Mouse (Mus musculus): ENCODE results near the gene Irgc1.
"Not testable (repeated sequence)": the region's sequence is repeated elsewhere in the genome, so short reads cannot be mapped to it uniquely, and the experiment has no call there.

Gene Irgc1

GRCm38 (mm10) chr7:24435305-24435704 lies 16.8 kb downstream of the Irgc1 start:
- no peak for DNase-seq (ENCODE audit: low spot score)

DNA sequence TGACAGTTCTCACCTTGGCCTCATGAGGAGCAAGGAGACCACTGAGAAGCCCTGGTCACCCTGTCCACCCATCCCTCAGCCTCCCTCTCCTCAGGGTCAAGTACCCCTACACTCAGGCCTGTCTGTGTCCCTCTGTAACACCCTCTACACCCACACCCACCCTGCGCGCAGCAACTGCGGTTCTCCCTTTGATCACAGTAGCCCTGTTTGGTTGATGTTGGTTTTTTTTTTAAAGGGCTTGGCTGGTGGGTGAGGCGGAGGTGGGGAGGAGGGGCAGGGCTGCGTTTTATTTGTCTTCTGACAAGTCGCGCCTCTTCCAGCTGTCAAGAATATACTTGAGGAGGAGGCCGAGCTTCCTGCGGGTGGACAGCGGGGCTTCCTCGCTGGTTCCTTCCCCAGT lies 20.4 kb downstream of the Irgc1 start:
- DNase-seq (ENCODE audit: low spot score): no peak

- DNase-seq (ENCODE audit: low spot score): no peak
Observed at GRCm38 (mm10) chr7:24430551-24431345, 21.3 kb downstream of the Irgc1 start.

DNA sequence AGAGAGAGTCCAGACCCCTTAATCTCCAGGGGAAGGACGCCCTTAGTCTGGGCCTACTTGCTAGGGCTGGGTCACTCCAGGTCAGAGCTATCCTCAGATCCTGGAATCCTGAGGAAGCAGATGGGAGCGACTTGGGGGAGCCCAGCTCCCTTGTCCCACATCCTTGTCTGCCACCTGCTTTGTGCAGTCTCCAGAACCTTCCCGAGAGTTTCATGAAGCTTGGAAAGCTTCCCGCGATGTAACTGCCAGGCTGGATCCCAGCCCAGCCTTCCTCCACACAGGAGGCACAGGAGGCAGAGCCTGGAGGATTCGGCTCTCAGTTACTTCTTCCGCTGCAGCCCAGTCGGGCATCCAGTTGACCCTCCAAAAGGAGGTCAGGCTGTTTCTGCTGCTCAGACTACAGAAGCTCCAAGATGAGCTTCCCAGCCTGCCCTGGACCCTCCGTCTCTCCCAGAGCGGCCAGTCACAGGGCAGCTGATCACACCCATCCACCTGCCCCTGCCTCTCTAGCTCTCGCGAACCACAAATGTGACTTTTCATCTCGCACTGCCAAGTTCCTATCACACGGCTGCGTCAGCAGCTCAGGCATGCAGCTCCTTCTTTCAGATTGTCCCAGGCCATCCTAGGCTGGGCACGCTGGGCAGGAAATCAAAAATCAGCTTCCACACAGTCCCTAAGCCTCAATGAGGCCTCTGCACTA lies 22.5 kb downstream of the Irgc1 start:
- DNase-seq (ENCODE audit: low spot score): no peak

DNA sequence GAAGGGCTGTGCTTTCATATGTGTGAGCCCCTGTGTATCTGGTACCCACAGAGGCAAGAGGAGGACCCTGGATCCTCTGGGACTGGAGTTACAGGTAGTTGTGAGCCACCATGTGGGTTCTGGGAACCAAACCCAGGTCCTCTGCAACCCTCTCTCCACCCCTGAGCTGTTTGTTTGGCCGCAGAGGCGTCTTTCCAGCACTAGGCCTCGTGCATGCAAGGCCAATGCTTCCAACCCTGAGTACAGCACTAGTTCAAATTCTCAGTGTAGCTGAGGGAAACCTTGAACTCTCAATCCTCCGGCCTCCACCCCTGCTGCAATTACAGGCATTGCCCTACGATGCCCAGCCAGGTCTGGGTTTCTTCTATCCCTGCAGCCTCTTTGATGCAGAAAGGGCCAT lies 23.4 kb downstream of the Irgc1 start:
- no peak for DNase-seq (ENCODE audit: low spot score)

DNA sequence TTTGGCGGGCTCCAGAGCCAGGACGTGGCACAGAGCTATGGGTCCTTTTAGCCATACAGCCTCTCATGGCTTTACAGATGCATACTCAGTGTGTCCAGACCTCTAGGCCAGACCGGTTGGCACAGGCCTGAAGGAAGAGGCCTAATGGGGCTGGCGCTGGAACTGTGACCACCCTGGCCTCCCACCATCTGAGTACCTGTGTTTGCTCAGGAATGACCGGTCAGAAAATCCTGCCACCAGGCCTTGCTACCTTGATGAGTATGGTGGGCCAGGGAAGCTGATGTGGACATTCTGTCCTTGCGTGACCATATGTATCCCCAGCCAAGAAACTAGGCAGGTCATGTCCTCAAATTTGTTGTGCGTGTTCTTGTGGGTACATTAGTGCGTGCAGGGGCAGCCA lies 24.9 kb downstream of the Irgc1 start:
- DNase-seq (ENCODE audit: low spot score): no peak

DNA sequence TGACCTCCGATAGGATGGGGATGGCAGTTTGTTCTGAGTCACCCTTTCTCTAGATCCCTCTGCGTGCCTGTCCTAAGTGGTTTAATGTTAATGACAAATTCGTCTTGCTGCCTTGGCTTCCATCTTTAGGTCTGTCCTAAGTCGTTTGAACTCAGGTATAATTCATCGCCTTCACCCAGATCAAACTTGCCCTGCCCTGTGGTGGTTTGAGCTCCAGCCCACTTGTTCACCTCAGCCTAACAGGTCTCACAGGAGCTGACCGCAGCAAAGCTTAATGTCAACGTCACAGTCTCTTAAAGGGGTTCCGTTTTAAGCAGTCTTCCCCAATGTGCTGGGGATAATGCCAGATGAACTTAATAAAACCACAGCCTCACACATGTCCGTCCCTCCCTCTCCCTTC lies 26.2 kb downstream of the Irgc1 start:
- no peak for DNase-seq (ENCODE audit: low spot score)

- DNase-seq (ENCODE audit: low spot score): no peak
Observed at GRCm38 (mm10) chr7:24423956-24424732, 28.0 kb downstream of the Irgc1 start.

- DNase-seq (ENCODE audit: low spot score): no peak
Observed at GRCm38 (mm10) chr7:24423107-24423763, 28.9 kb downstream of the Irgc1 start.

DNA sequence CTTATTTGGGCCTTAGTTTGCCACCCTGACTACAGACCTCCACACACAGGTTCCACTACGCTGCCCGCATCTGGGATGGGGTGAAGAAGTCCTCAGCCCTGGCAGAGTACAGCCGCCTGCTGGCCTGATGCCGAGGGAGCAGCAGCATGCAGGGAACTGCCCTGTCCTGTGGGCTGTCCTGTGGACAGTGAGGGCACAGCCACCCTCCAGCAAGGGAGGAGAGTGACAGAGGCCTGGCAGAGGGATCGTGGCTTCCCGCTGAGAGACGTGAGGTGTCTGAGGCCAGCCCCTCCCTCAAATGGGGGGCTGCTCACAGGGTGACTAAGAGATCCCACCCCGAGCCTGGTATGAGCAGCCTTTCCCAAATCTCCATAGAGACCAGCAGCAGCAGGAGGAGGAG lies 29.8 kb downstream of the Irgc1 start:
- no peak for DNase-seq (ENCODE audit: low spot score)

DNA sequence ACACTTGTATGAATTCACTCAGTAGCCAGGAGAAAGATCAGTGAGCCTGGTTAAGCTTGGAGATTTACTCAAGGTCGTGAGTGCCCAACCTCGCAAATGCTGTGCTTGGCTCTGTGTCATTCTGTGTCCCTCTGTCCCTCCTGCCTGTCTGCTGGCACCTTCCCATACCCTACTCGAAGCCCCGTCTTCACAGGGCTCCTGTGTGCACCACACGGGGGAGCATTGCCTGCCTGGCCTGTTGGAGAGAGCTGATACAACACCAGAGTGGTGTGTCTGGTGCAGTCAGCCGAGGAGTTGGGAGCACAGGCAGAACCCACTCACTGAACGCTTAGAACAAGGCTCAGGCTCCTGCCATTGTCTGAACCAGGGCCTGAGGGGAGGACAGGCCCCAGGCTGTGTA lies 30.4 kb downstream of the Irgc1 start:
- no peak for DNase-seq (ENCODE audit: low spot score)

DNA sequence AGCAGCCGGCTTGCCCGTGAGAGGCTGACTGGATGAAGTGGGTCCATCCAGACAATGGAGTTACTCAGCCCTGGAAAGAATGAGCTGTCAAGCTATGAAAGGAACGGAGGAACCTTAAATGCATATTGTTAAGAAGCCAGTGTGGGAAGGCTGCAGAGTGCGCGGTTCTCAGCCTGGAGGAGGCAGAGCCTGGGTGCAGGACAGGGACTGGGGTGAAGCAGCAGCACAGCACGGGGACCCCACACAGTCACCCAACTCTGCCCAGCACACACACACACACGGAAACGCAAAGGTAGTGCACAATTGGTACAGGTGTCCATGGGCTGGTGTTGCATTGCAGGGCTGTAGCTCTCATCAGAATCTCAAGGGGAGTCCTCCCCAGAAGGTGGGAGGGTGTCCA lies 32.5 kb downstream of the Irgc1 start:
- DNase-seq (ENCODE audit: low spot score): no peak

DNA sequence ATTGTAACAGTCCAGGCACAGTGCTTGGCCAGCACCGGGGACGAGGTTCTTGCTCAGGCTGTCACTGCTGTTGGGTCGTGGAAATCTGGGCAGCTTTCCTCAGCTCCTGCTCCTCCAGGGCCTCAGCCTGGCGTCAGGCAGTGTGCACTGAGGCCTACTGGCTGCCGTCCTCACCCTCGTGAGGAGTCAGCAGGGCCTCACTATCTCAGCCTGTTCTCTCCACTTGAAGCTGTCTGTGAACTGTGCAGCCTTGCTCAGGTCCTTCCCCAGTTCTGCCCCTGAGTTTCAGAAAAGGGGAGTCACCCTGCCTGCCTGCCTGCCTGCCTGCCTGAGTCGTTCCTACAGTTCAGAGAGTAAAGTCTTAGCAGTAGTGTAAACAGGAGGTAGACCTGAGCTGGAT lies 36.8 kb downstream of the Irgc1 start:
- DNase-seq (ENCODE audit: low spot score): no peak

DNA sequence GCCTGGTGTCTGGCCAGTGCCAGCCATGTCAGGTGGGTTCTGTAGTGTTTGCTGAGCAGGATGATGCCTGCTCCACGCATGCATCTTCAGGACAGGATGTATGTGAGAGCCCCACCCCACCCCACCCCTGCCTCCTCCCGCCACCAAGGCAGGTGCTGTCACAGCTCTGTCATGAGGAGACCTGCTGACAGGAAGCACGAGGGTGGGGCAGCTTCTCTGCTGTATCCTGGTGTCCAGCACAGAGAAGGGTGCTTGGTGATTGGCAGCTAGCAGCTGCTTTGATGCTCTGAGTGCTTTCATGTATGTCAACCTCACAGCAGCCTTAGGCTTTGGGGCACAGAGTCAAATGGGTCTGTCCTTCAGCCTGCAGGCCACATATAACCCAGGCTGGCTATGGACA lies 38.5 kb downstream of the Irgc1 start:
- no peak for DNase-seq (ENCODE audit: low spot score)

DNA sequence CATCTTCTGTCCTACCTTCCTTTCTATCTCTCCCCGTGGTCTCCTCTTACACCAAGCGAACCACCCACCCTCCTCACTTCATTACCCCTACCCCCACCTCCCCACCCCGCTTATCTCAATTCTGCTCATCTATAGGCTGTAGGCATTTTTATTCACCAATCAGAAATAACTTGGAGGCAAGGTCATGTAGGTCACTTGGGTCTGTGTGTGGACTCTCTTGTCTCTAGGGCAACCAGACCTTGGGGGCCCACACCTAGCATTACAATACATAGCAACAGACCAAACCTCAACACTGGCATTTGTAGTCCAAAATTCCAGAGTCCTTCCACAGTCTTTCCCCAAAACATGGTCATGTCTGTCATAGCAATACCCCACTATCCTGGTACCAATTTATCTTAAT lies 41.3 kb downstream of the Irgc1 start:
- no peak for DNase-seq (ENCODE audit: low spot score)

GRCm38 (mm10) chr7:24410123-24410522 lies 42.0 kb downstream of the Irgc1 start:
- no peak for DNase-seq (ENCODE audit: low spot score)

DNA sequence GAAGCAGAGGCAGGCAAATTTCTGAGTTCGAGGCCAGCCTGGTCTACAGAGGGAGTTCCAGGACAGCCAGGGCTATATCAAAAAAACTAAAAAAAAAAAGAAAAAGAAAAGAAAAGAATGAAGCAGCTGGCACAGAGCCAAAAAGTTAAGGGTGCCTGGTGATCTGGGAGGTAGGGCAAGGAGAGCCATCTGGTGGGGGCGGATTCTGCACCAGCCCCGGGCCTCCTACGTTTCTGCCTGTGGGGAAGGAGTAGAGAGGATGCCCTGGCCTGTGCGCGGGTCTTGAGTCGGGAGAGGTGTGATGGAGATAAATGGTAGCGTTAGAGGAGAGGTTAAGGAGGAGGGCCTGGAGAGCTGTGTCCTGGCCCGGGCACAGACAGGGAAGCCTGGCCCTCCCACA lies 43.9 kb downstream of the Irgc1 start:
- no peak for DNase-seq (ENCODE audit: low spot score)

DNA sequence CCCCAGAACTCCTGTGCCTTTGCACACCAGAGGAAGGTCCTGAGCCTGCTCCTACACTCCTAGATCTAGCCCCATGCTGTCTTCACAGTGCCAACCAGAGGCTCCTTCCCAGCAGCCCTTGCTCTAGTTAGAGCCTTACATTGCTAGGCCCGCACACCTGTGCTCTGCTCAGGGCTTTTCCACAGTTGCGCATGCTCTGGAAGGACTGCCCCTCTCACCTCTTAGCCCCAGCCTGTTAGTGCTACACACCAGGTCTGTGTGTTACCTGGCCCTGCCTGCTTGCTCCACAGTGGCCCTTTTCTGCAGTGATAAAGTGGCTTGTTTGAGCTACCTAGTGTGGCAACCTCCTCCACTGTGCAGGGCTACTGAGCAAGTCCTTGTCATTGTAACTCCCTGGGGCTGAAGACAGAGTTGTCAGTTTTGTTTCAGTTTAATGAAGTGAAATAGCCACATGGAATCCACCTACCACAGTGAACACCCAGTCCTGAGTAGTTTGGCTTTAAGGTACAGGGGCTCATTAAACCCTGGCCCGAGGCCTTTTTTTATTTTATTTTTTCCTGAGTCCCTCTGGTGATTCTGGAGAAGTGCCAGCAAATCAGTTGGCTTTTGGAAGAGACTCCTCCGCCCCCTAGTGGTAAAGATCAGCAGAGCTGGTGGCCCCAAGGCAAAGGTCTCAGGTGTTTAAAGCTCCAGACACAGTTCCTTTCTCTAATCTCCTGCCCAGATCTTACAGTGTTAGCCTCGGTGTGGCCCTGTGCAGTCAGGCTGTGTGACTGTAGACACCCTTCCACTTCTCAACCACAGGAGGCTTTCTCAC lies 45.4 kb downstream of the Irgc1 start:
- peak; percentile 82 for DNase-seq (ENCODE audit: low spot score)

DNA sequence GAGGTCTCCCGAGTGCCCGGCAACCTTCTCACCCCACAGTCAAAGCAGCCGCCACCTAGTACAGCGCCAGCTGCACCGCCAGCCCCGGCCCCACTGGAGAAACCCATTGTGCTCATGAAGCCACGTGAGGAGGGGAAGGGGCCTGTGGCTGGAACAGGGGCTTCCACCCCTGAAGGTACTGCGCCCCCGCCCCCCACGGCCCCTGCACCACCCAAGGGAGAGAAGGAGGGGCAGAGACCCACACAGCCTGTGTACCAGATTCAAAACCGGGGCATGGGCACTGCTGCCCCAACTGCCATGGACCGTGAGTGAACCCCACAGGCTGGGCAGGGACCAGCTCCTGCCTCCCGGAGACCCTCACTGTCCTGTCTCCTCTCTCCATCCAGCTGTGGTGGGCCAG lies 46.4 kb downstream of the Irgc1 start:
- no peak for DNase-seq (ENCODE audit: low spot score)

DNA sequence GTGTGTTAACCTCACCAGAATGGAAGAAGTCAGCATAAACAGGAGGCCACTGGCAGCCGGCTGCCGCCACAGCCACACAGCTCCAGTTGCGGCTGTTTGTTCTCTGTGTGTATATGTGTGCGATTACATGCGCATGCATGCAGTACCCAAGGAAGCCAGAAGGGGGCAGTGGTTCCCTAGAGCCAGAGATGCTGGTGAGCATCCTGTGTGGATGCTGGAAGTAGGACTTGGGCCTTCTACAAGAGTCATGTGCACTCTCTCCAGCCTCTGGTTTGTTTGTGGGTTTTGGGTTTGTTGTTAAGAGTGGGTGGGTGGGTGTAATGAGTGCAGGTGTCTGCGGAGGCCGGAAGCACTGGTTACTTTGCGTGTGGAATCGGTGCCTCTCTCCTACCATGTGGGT lies 49.2 kb downstream of the Irgc1 start:
- no peak for DNase-seq (ENCODE audit: low spot score)

DNA sequence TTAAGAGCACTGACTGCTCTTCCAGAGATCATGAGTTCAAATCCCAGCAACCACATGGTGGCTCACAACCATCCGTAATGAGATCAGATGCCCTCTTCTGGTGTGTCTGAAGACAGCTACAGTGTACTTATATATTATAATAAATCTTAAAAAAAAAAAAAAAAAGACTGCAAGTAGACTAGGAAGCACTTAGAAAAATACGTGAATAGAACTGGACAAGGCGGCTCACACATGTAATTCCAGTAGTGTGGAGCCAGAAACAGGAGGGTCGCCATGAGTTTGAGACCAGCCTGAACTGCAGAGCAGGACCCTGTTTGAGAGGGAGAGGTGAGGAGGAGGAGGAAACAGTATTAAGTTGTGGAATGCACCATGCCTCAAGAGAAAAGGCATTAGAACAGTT lies 51.6 kb downstream of the Irgc1 start:
- DNase-seq (ENCODE audit: low spot score): not testable (repeated sequence)

GRCm38 (mm10) chr7:24400082-24400452 lies 52.0 kb downstream of the Irgc1 start:
- DNase-seq (ENCODE audit: low spot score): no peak

All from c-Kit-positive CD71-positive TER-119-positive erythroid progenitor cells, embryonic 14.5 days (primary cell).